Mouse (Mus musculus) liver, embryonic 14.5 days (tissue): Measurements from ENCODE around the gene Med16.

Source experiments
- CTCF ChIP-seq: IDR thresholded peaks from 2 replicates; pipeline ENCODE4 v1.5.1; 2016; ENCODE audit warnings: antibody characterized with exemption, low read depth, control low read depth
- EP300 ChIP-seq: IDR thresholded peaks from 2 replicates; pipeline ENCODE4 v1.6.1; 2016; ENCODE audit warnings: antibody characterized with exemption, low read depth

GRCm38 (mm10) chr10:79879527-79879926 lies 29.2 kb downstream of the Med16 start:
- TF ChIP-seq CTCF (no peak), EP300 (no peak)
